Mouse (Mus musculus) thymus, adult 2 months (tissue): Measurements from ENCODE around the gene Gak. TPM values are rescaled to one million over a fixed set of nuclear protein-coding genes. Genes with fewer than 3 reads are reported as not detected.

ENCODE experiments used
- DNase-seq: peaks from one replicate; pipeline ENCODE4 v3.0.0; 2021
- H3K27ac ChIP-seq: fragments of 200-500 bp; 2 replicates; pipeline ENCODE4 v1.5.1; 2012; ENCODE audit warnings: low read length, control low read depth; ENCODE audit not compliant: control insufficient read depth, insufficient read depth
- H3K27me3 ChIP-seq: fragments of 200-500 bp; 2 replicates; pipeline ENCODE4 v1.6.1; 2012; ENCODE audit warnings: mild to moderate bottlenecking, low read length, moderate library complexity, mixed read lengths; ENCODE audit not compliant: control insufficient read depth, insufficient read depth
- H3K36me3 ChIP-seq: fragments of 200-500 bp; 2 replicates; pipeline ENCODE4 v1.6.1; 2012; ENCODE audit warnings: mild to moderate bottlenecking, low read length, moderate library complexity; ENCODE audit not compliant: control insufficient read depth, insufficient read depth
- H3K4me1 ChIP-seq: fragments of 200-500 bp; replicated peaks from 2 replicates; pipeline ENCODE4 v1.6.1; 2012; ENCODE audit warnings: low read length; ENCODE audit not compliant: control insufficient read depth, insufficient read depth
- H3K4me3 ChIP-seq: fragments of 200-500 bp; 2 replicates; pipeline ENCODE4 v1.5.1; 2012; ENCODE audit warnings: mild to moderate bottlenecking, low read length, control low read depth, moderate library complexity; ENCODE audit not compliant: control insufficient read depth, insufficient read depth
- CTCF ChIP-seq: fragments of 200-500 bp; IDR thresholded peaks from 2 replicates; pipeline ENCODE4 v1.5.1; 2012; ENCODE audit warnings: mild to moderate bottlenecking, control low read depth, low read length, moderate library complexity, borderline replicate concordance; ENCODE audit not compliant: control insufficient read depth, poor library complexity, insufficient read depth; ENCODE audit errors: extremely low read depth
- POLR2A ChIP-seq: fragments of 200-500 bp; IDR thresholded peaks from 2 replicates; pipeline ENCODE4 v1.6.1; 2012; ENCODE audit warnings: mild to moderate bottlenecking, low read length, control low read depth, moderate library complexity; ENCODE audit not compliant: control insufficient read depth, poor library complexity, insufficient read depth; ENCODE audit errors: extremely low read depth
- WGBS: fragments of 180-500 bp; shearing (Covaris S2); methylation state at CpG from one replicate; pipeline ENCODE4 v1.1.7; 2018; 5-methylcytosine and 5-hydroxymethylcytosine counted together
- polyA plus RNA-seq: library from polyadenylated mRNA; depleted of rRNA; stranded (reverse); fragments of >200 nt; gene quantifications from 2 replicates; pipeline ENCODE4 v1.2.3, GENCODE M21; 2012

Gak gene
- polyA plus RNA-seq, 1 experiment: 158 TPM

- no peak for DNase-seq
- Histone ChIP-seq H3K4me3 (no peak overlapping the region), H3K27ac (no peak overlapping the region), H3K27me3 (no peaks in the 10 kb centered on the region), H3K4me1 (peaks cover 9% of the 10 kb centered on the region), H3K36me3 (no peaks in the 10 kb centered on the region)
- TF ChIP-seq CTCF (no peak), POLR2A (no peak)
- 88% methylated on average over 4 of the region's 4 CpGs for WGBS
Observed at GRCm38 (mm10) chr5:108662772-108663171, 33.2 kb upstream of the Gak start.

- TF ChIP-seq POLR2A: peak; percentile 51; the same call in 1 of the 2 replicates
- TF ChIP-seq CTCF: no peak
- no peak overlapping the region for H3K27ac ChIP-seq
- WGBS: 18% methylated on average over 36 of the region's 36 CpGs
- peak overlapping the region; percentile 56 for H3K4me3 ChIP-seq
- DNase-seq: peak; percentile 93
- no peaks in the 10 kb centered on the region for H3K36me3 ChIP-seq
- H3K27me3 ChIP-seq: no peaks in the 10 kb centered on the region
- H3K4me1 ChIP-seq: peaks cover 9% of the 10 kb centered on the region
Observed at GRCm38 (mm10) chr5:108660632-108661268, 31.2 kb upstream of the Gak start.

GRCm38 (mm10) chr5:108659698-108660631 lies 30.4 kb upstream of the Gak start, which contains the start of gene Idua:
TSS of gene Idua (plus strand) at chr5:108660331.
- 10% methylated on average over 24 of the region's 24 CpGs for WGBS
- H3K27me3 ChIP-seq: no peaks in the 10 kb centered on the region
- H3K36me3 ChIP-seq: peaks cover 1% of the 10 kb centered on the region; the same call in 1 of the 2 replicates
- H3K27ac ChIP-seq: no peak within 1 kb of the TSS
- H3K4me3 ChIP-seq: peak within 1 kb of the TSS; percentile 56
- no peak for TF ChIP-seq POLR2A
- TF ChIP-seq CTCF: no peak
- peaks cover 9% of the 10 kb centered on the region for H3K4me1 ChIP-seq
- DNase-seq: no peak

- peaks cover 15% of the 10 kb centered on the region for H3K36me3 ChIP-seq
- TF ChIP-seq CTCF (no peak), POLR2A (no peak)
- no peaks in the 10 kb centered on the region for H3K27me3 ChIP-seq
- WGBS: 97% methylated on average over 1 of the region's 1 CpGs
- no peak overlapping the region for H3K27ac ChIP-seq
- no peak for DNase-seq
- H3K4me3 ChIP-seq: no peak overlapping the region
- peaks cover 9% of the 10 kb centered on the region for H3K4me1 ChIP-seq
Observed at GRCm38 (mm10) chr5:108658611-108659010, 29.1 kb upstream of the Gak start.

- H3K36me3 ChIP-seq: peaks cover 17% of the 10 kb centered on the region
- no peak for DNase-seq
- H3K4me1 ChIP-seq: peaks cover 9% of the 10 kb centered on the region
- no peaks in the 10 kb centered on the region for H3K27me3 ChIP-seq
- H3K4me3 ChIP-seq: no peak overlapping the region
- no peak for TF ChIP-seq POLR2A
- TF ChIP-seq CTCF: no peak
- no peak overlapping the region for H3K27ac ChIP-seq
- 89% methylated on average over 5 of the region's 5 CpGs for WGBS
Observed at GRCm38 (mm10) chr5:108657406-108657805, 27.9 kb upstream of the Gak start.

- peaks cover 21% of the 10 kb centered on the region for H3K36me3 ChIP-seq
- WGBS: 90% methylated on average over 15 of the region's 15 CpGs
- H3K27me3 ChIP-seq: no peaks in the 10 kb centered on the region
- H3K27ac ChIP-seq: no peak overlapping the region
- DNase-seq: no peak
- TF ChIP-seq CTCF (no peak), POLR2A (no peak)
- H3K4me1 ChIP-seq: peaks cover 9% of the 10 kb centered on the region
- H3K4me3 ChIP-seq: no peak overlapping the region
Observed at GRCm38 (mm10) chr5:108655891-108656650, 26.5 kb upstream of the Gak start.
